Mouse (Mus musculus) MEL (cell line): Measurements from ENCODE around the gene Sh3rf1. TPM values are rescaled to one million over a fixed set of nuclear protein-coding genes. Genes with fewer than 3 reads are reported as not detected.

Source experiments
- DNase-seq: peaks from one replicate; pipeline ENCODE4 v3.0.0; 2011; ENCODE audit warnings: low read depth, low spot score
- H3K27ac ChIP-seq: 2 replicates; pipeline ENCODE4 v1.5.1; 2012; ENCODE audit warnings: low read depth, mild to moderate bottlenecking, control low read depth, low read length, moderate library complexity; ENCODE audit not compliant: control insufficient read depth
- H3K27me3 ChIP-seq, 2 experiments: fragments of 150-350 bp in 1 of 2; sonication (generic) in 1 of 2; 2 replicates each; pipeline ENCODE4 v1.6.1; 2012; ENCODE audit warnings: low read length in 2 of 2, mild to moderate bottlenecking in 2 of 2, improper control_type of control experiment in 1 of 2, moderate library complexity in 1 of 2; ENCODE audit not compliant: insufficient read depth in 2 of 2, control insufficient read depth in 1 of 2
- H3K36me3 ChIP-seq, 2 experiments: 2 replicates each; pipeline ENCODE4 v1.6.1; 2012 to 2014; ENCODE audit warnings: low read length in 2 of 2, improper control_type of control experiment in 1 of 2, inconsistent platforms in 1 of 2, mild to moderate bottlenecking in 1 of 2; ENCODE audit not compliant: insufficient read depth in 2 of 2, control insufficient read depth in 1 of 2
- H3K4me1 ChIP-seq, 2 experiments: fragments of 150-350 bp in 1 of 2; sonication (generic) in 1 of 2; 2 replicates each; pipeline ENCODE4 v1.6.1; 2012; ENCODE audit warnings: low read length in 2 of 2, improper control_type of control experiment in 1 of 2, mild to moderate bottlenecking in 1 of 2; ENCODE audit not compliant: insufficient read depth in 2 of 2, control insufficient read depth in 1 of 2
- H3K4me3 ChIP-seq, 2 experiments: fragments of 150-350 bp in 1 of 2; sonication (generic) in 1 of 2; 2 replicates each; pipeline ENCODE4 v1.5.1; 2012; ENCODE audit warnings: low read depth in 2 of 2, low read length in 2 of 2, mild to moderate bottlenecking in 2 of 2, moderate library complexity in 2 of 2, control low read depth in 1 of 2, improper control_type of control experiment in 1 of 2; ENCODE audit not compliant: control insufficient read depth in 1 of 2, insufficient read depth in 1 of 2
- H3K79me2 ChIP-seq: 2 replicates; pipeline ENCODE4 v1.6.1; 2012; ENCODE audit warnings: mild to moderate bottlenecking, low read length, moderate library complexity; ENCODE audit not compliant: control insufficient read depth, poor library complexity, insufficient read depth
- H3K9ac ChIP-seq: 2 replicates; pipeline ENCODE4 v1.6.1; 2012; ENCODE audit warnings: low read depth, mild to moderate bottlenecking, control low read depth, low read length, moderate library complexity; ENCODE audit not compliant: control insufficient read depth, poor library complexity, severe bottlenecking
- H3K9me3 ChIP-seq: fragments of 150-350 bp; sonication (generic); replicated peaks from 2 replicates; pipeline ENCODE4 v1.6.1; 2012; ENCODE audit warnings: mild to moderate bottlenecking, low read length, improper control_type of control experiment, moderate library complexity; ENCODE audit not compliant: insufficient read depth
- BHLHE40 ChIP-seq: IDR thresholded peaks from 2 replicates; pipeline ENCODE4 v1.6.1; 2012; ENCODE audit warnings: low read depth, mild to moderate bottlenecking, inconsistent platforms, low read length, improper control_type of control experiment, borderline replicate concordance
- CTCF ChIP-seq, 3 experiments: IDR thresholded peaks in 2 of 3; conservative IDR thresholded peaks in 1 of 3; 2 replicates each; pipeline ENCODE4 v1.5.1; 2011 to 2012; ENCODE audit warnings: low read length in 3 of 3, low read depth in 2 of 3, mild to moderate bottlenecking in 2 of 3, improper control_type of control experiment in 1 of 3, inconsistent platforms in 1 of 3, mixed read lengths in 1 of 3, moderate library complexity in 1 of 3; ENCODE audit not compliant: control insufficient read depth in 1 of 3, insufficient read depth in 1 of 3, poor library complexity in 1 of 3, severe bottlenecking in 1 of 3
- E2F4 ChIP-seq: IDR thresholded peaks from 2 replicates; pipeline ENCODE4 v1.6.1; 2011; ENCODE audit warnings: low read depth, low read length, improper control_type of control experiment, borderline replicate concordance
- ELF1 ChIP-seq: IDR thresholded peaks from 2 replicates; pipeline ENCODE4 v1.6.1; 2014; ENCODE audit warnings: low read depth, mild to moderate bottlenecking, inconsistent platforms, low read length, improper control_type of control experiment, moderate library complexity
- EP300 ChIP-seq, 2 experiments: IDR thresholded peaks; 2 replicates each; pipeline ENCODE4 v1.6.1; 2011; ENCODE audit warnings: improper control_type of control experiment in 2 of 2, low read length in 2 of 2, low read depth in 1 of 2, mild to moderate bottlenecking in 1 of 2
- ETS1 ChIP-seq: IDR thresholded peaks from 2 replicates; pipeline ENCODE4 v1.6.1; 2012; ENCODE audit warnings: low read depth, mild to moderate bottlenecking, inconsistent platforms, low read length, improper control_type of control experiment, moderate library complexity
- GABPA ChIP-seq: IDR thresholded peaks from 2 replicates; pipeline ENCODE4 v1.6.1; 2012; ENCODE audit warnings: low read depth, mild to moderate bottlenecking, inconsistent platforms, low read length, improper control_type of control experiment, moderate library complexity
- GATA1 ChIP-seq: IDR thresholded peaks from 2 replicates; pipeline ENCODE4 v1.6.1; 2011; ENCODE audit warnings: low read depth, low read length, improper control_type of control experiment
- JUND ChIP-seq: IDR thresholded peaks from 2 replicates; pipeline ENCODE4 v1.6.1; 2011; ENCODE audit warnings: low read depth, mild to moderate bottlenecking, improper control_type of control experiment, low read length
- KAT2A ChIP-seq: conservative IDR thresholded peaks from 2 replicates; pipeline ENCODE4 v1.6.1; 2012; ENCODE audit warnings: low read depth, low read length, improper control_type of control experiment, inconsistent platforms
- MAFK ChIP-seq: IDR thresholded peaks from 2 replicates; pipeline ENCODE4 v1.6.1; 2011; ENCODE audit warnings: low read depth, mild to moderate bottlenecking, low read length, improper control_type of control experiment, borderline replicate concordance
- MAX ChIP-seq: IDR thresholded peaks from 2 replicates; pipeline ENCODE4 v1.6.1; 2011; ENCODE audit warnings: low read length, improper control_type of control experiment
- MXI1 ChIP-seq: IDR thresholded peaks from 2 replicates; pipeline ENCODE4 v1.6.1; 2011; ENCODE audit warnings: mild to moderate bottlenecking, low read depth, low read length, improper control_type of control experiment
- NRF1 ChIP-seq: IDR thresholded peaks from 2 replicates; pipeline ENCODE4 v1.6.1; 2014; ENCODE audit warnings: low read depth, mild to moderate bottlenecking, inconsistent platforms, low read length, improper control_type of control experiment, moderate library complexity; ENCODE audit not compliant: poor library complexity, insufficient read depth, severe bottlenecking
- POLR2AphosphoS2 ChIP-seq: IDR thresholded peaks from 2 replicates; pipeline ENCODE4 v1.6.1; 2011; ENCODE audit warnings: low read length, improper control_type of control experiment
- RAD21 ChIP-seq: IDR thresholded peaks from 2 replicates; pipeline ENCODE4 v1.6.1; 2011; ENCODE audit warnings: mild to moderate bottlenecking, low read depth, low read length, improper control_type of control experiment
- RCOR1 ChIP-seq: IDR thresholded peaks from 2 replicates; pipeline ENCODE4 v1.6.1; 2012; ENCODE audit warnings: low read depth, mild to moderate bottlenecking, inconsistent platforms, low read length, improper control_type of control experiment
- SIN3A ChIP-seq: IDR thresholded peaks from 2 replicates; pipeline ENCODE4 v1.6.1; 2012; ENCODE audit warnings: low read length, improper control_type of control experiment, inconsistent platforms
- SMC3 ChIP-seq: IDR thresholded peaks from 2 replicates; pipeline ENCODE4 v1.6.1; 2011; ENCODE audit warnings: low read depth, low read length, improper control_type of control experiment
- TAL1 ChIP-seq: IDR thresholded peaks from 2 replicates; pipeline ENCODE4 v1.6.1; 2012; ENCODE audit warnings: mild to moderate bottlenecking, inconsistent platforms, low read length, moderate library complexity, mixed read lengths
- TBP ChIP-seq: IDR thresholded peaks from 2 replicates; pipeline ENCODE4 v1.8.0; 2011; ENCODE audit warnings: low read depth, low read length, improper control_type of control experiment
- TCF12 ChIP-seq: IDR thresholded peaks from 2 replicates; pipeline ENCODE4 v1.6.1; 2014; ENCODE audit warnings: low read depth, mild to moderate bottlenecking, inconsistent platforms, low read length, improper control_type of control experiment, moderate library complexity
- USF2 ChIP-seq, 2 experiments: IDR thresholded peaks; 2 replicates each; pipeline ENCODE4 v1.6.1; 2011 to 2012; ENCODE audit warnings: improper control_type of control experiment in 2 of 2, low read length in 2 of 2, borderline replicate concordance in 1 of 2, inconsistent platforms in 1 of 2, low read depth in 1 of 2, mild to moderate bottlenecking in 1 of 2; ENCODE audit not compliant: insufficient read depth in 1 of 2
- ZC3H11A ChIP-seq: IDR thresholded peaks from 2 replicates; pipeline ENCODE4 v1.6.1; 2012; ENCODE audit warnings: low read depth, mild to moderate bottlenecking, inconsistent platforms, low read length, improper control_type of control experiment
- ZKSCAN1 ChIP-seq: IDR thresholded peaks from 2 replicates; pipeline ENCODE4 v1.6.1; 2012; ENCODE audit warnings: low read depth, mild to moderate bottlenecking, inconsistent platforms, low read length, improper control_type of control experiment, moderate library complexity
- ZMIZ1 ChIP-seq: IDR thresholded peaks from 2 replicates; pipeline ENCODE4 v1.6.1; 2012; ENCODE audit warnings: low read depth, mild to moderate bottlenecking, inconsistent platforms, low read length, improper control_type of control experiment, moderate library complexity
- ZNF384 ChIP-seq: IDR thresholded peaks from 2 replicates; pipeline ENCODE4 v1.6.1; 2012; ENCODE audit warnings: low read depth, mild to moderate bottlenecking, inconsistent platforms, low read length, improper control_type of control experiment
- polyA plus RNA-seq, 2 experiments: library from polyadenylated mRNA; stranded (reverse) in 1 of 2; unstranded in 1 of 2; fragments of >175 nt in 1 of 2; fragments of >200 nt in 1 of 2; gene quantifications; 2 replicates each; pipeline versions ENCODE4 v1.2.1 to v1.2.4; 2012; ENCODE audit warnings: low replicate concordance in 2 of 2, low read depth in 1 of 2; ENCODE audit not compliant: insufficient read length in 2 of 2, insufficient read depth in 1 of 2, missing spikeins in 1 of 2
- total RNA-seq: library from RNA; depleted of rRNA; stranded (reverse); fragments of 300-350 nt; gene quantifications from 2 replicates; pipeline ENCODE4 v1.2.3, GENCODE M21; 2012

Sh3rf1 gene
- total and polyA plus RNA-seq, 3 experiments: 1.5 to 5.9 TPM; not detected in 1

DNA sequence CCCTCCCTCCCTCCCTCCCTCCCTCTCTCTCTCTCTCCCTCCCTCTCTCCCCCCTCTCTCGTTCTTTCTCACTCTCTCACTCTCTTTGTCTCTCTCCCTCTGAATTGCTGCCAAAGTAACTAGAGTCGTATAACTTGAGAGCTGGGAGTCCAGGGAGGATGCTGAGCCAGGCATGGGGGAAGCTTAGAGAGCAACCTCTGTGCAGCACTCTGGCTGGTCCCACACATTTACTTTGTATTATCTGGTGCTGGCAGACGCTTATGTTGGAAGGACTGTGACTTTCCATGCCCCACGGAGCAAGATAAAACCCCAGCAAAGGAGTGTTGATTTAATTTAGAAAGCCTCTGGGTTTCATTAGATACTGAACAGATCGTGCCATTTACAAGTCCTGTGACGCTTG, 196.5 kb downstream of the Sh3rf1 start:
- H3K36me3 ChIP-seq: no peaks in the 10 kb centered on the region; a peak in 2 of 4 replicates
- peaks cover 0 to 2% of the 10 kb centered on the region in 2 experiments; a peak in 2 of 4 replicates for H3K27me3 ChIP-seq
- no peak overlapping the region for H3K27ac ChIP-seq
- no peaks in the 10 kb centered on the region for H3K79me2 ChIP-seq
- no peaks in the 10 kb centered on the region for H3K9me3 ChIP-seq
- no peak overlapping the region for H3K9ac ChIP-seq
- peaks cover 0 to 2% of the 10 kb centered on the region in 2 experiments; a peak in 1 of 4 replicates for H3K4me1 ChIP-seq
- TF ChIP-seq SMC3 (no peak), JUND (no peak), CTCF (IDR thresholded peaks at IDR 0.05 in 2 of 3, conservative IDR thresholded peaks at IDR 0.05 in 1 of 3; ENCODE audit: control insufficient read depth in 1 of 3, insufficient read depth in 1 of 3, low read depth in 2 of 3, low read length in 3 of 3, poor library complexity in 1 of 3, severe bottlenecking in 1 of 3) (no peak), RAD21 (no peak), GABPA (no peak), SIN3A (no peak), GATA1 (peak; percentile 62), TCF12 (peak; percentile 63; the same call in 1 of the 2 replicates), ZC3H11A (no peak), ELF1 (no peak), TAL1 (peak; percentile 65), ZNF384 (no peak), ZMIZ1 (no peak), MAX (no peak), ETS1 (peak; percentile 18; the same call in 1 of the 2 replicates), EP300 (IDR thresholded peaks at IDR 0.05; ENCODE audit: low read depth in 1 of 2, low read length in 2 of 2) (peak; percentile 36 to 72; a peak in 3 of 4 replicates), E2F4 (no peak), RCOR1 (peak; percentile 81), KAT2A (no peak), MAFK (no peak)
- peak; percentile 57 for DNase-seq
- H3K4me3 ChIP-seq: no peak overlapping the region

DNA sequence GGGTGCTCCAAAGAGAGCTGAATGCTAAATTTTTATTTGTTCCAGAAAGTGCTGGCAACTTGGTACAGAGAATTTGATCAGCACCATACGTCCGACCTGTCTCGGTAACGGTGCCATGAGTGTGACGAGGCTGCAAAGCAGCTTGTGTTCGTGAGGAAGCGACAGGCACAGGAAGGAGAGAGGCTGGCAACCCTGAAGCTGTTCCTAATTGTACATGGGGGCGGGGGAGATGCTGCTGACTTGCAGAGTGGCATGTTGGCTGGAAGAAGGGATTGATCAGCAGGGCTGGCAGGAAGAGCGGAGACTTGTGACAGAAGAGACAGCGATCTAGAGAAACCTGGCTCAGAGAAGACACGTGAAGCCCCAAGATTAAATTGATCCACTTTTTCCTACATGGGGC, 197.9 kb downstream of the Sh3rf1 start:
- Histone ChIP-seq H3K4me3 (no peak overlapping the region), H3K27me3 (peaks cover 0 to 2% of the 10 kb centered on the region in 2 experiments; a peak in 2 of 4 replicates), H3K9ac (no peak overlapping the region), H3K79me2 (no peaks in the 10 kb centered on the region), H3K4me1 (peaks cover 3 to 11% of the 10 kb centered on the region in 2 experiments; a peak in 2 of 4 replicates), H3K36me3 (peaks cover 0 to 9% of the 10 kb centered on the region in 2 experiments; a peak in 2 of 4 replicates), H3K9me3 (no peaks in the 10 kb centered on the region), H3K27ac (no peak overlapping the region)
- DNase-seq: no peak
- no peak for TF ChIP-seq JUND
- no peak for TF ChIP-seq NRF1
- TF ChIP-seq GATA1: no peak
- no peak for TF ChIP-seq KAT2A
- no peak for TF ChIP-seq ETS1
- TF ChIP-seq SIN3A: no peak
- TF ChIP-seq MXI1: no peak
- no peak for TF ChIP-seq ZKSCAN1
- TF ChIP-seq POLR2AphosphoS2: no peak
- no peak for TF ChIP-seq BHLHE40
- no peak for TF ChIP-seq SMC3
- no peak for TF ChIP-seq GABPA
- no peak for TF ChIP-seq E2F4
- no peak for TF ChIP-seq USF2 (IDR thresholded peaks at IDR 0.05; ENCODE audit: borderline replicate concordance in 1 of 2, insufficient read depth in 1 of 2, low read depth in 1 of 2, low read length in 2 of 2)
- no peak for TF ChIP-seq CTCF (IDR thresholded peaks at IDR 0.05 in 2 of 3, conservative IDR thresholded peaks at IDR 0.05 in 1 of 3; ENCODE audit: control insufficient read depth in 1 of 3, insufficient read depth in 1 of 3, low read depth in 2 of 3, low read length in 3 of 3, poor library complexity in 1 of 3, severe bottlenecking in 1 of 3)
- no peak for TF ChIP-seq TBP
- TF ChIP-seq TAL1: no peak
- TF ChIP-seq MAFK: no peak
- TF ChIP-seq, all 39 proteins: peak for 0
